Mouse (Mus musculus): ENCODE data around the gene Rhot2.

GRCm38 (mm10) chr17:25860832-25861703 lies 16.4 kb upstream of the Rhot2 start, which contains the start of gene Wdr90:
- TF ChIP-seq TAL1 (conservative IDR thresholded peaks at IDR 0.05; ENCODE audit: low read depth, low read length) (no peak), GATA1 (IDR thresholded peaks at IDR 0.05; ENCODE audit: borderline replicate concordance, low read length) (no peak)
